Mouse (Mus musculus) bone marrow, adult 2 months (tissue): ENCODE measurements around the gene Elobl.

ENCODE experiments used
- CTCF ChIP-seq: fragments of 200-500 bp; IDR thresholded peaks from 2 replicates; pipeline ENCODE4 v1.5.1; 2011; ENCODE audit warnings: low read length, control low read depth; ENCODE audit not compliant: control insufficient read depth, insufficient read depth
- POLR2A ChIP-seq: fragments of 200-500 bp; IDR thresholded peaks from 2 replicates; pipeline ENCODE4 v1.6.1; 2011; ENCODE audit warnings: low read depth, mild to moderate bottlenecking, control low read depth, low read length, borderline replicate concordance; ENCODE audit not compliant: control insufficient read depth

DNA sequence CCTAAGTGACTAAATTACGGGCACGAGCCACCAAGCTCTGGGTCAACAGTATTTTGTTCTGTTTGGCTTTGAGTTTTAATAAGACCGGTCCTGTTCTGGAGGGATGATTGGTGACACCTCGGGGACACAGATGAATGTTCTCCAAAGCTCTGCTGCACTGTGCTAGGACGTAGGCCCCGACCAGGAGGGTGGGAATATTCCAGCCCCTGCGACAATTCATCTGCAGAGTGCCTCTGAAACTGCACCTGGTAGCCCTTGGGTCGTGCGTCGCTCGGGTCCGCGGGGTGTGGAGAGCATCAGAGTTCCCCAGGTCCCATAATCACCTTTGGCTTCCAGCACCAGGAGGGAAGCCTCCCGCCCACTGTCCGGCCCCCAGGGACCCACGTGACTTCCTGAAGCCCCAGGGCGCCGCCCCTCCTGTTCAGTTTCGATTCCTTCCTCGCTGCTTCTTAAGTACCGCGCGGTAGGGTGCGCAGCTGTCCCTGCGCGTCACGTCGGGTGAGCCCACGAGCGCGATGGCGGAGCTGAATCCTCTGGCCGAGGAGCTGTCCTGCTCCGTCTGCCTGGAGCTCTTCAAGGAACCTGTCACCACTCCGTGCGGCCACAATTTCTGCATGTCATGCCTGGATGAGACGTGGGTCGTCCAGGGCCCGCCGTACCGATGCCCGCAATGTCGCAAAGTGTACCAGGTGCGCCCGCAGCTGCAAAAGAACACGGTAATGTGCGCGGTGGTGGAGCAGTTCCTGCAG is 32.4 kb upstream of the Elobl start, which contains the start of gene Trim25:
- peak; percentile 99 for TF ChIP-seq POLR2A
- TF ChIP-seq CTCF: no peak
